ENCODE assay signal across 8 mouse cellular contexts in the genomic region with DNA sequence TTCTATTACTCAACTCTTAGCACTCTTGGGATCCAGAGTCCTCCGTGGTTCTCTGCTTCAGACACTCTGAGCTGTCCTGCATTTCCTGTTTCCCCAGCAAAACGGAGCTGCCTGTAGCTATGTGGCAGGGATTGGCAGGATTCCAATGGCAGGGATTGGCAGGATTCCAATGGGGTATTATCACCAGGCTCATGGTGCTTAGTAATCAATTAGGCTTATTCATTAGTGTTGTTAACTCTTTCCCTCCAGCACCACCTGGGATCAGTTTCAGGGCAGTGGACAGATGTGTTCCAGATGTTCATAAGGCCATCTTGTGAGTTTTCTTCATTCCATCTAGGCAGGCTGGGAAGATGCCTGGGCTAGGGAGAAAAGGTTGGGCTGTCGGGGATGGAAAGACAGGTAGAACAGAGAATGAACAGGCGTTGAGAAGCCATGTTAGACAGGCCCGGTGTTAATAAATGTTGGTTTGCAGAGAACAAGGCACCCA.
DNase-seq lines count a peak whose midpoint lies in the region; ATAC-seq and TF ChIP-seq lines count a peak whose summit lies in the region.

No protein-coding gene starts in this region.

- peak; percentile 52 for DNase-seq in layer of hippocampus, adult 11-12 months (ENCODE audit: low spot score)
- DNase-seq in layer of hippocampus, adult 9-10 months (ENCODE audit: low spot score) = no peak
- DNase-seq in cerebellum, postnatal 25 days = peak; percentile 42 to 63
- DNase-seq in heart, postnatal 0 days (ENCODE audit: low spot score) = no peak
- DNase-seq in layer of hippocampus, postnatal 36 days = peak; percentile 42 to 58
- peak; percentile 73 for DNase-seq in right cerebral cortex, postnatal 4 days
- DNase-seq in urinary bladder, adult 18-20 months (ENCODE audit: low spot score in 2 of 2) = no peak
- no peak for DNase-seq in urinary bladder, postnatal 25 days (ENCODE audit: low spot score)

- peak overlapping the region; percentile 31 for H3K4me2 ChIP-seq in heart, postnatal 0 days (ENCODE audit: low read depth, low read length)

- H3K4me3 ChIP-seq in heart, postnatal 0 days (ENCODE audit: low read depth, low read length) = no peak overlapping the region

- no peak overlapping the region for H3K27ac ChIP-seq in heart, postnatal 0 days (ENCODE audit: low read depth)

- H3K4me1 ChIP-seq in heart, postnatal 0 days (ENCODE audit: control insufficient read depth, insufficient read depth) = peaks cover 10% of the 10 kb centered on the region; the same call in 1 of the 2 replicates

- ATAC-seq in heart, postnatal 0 days (ENCODE audit: insufficient read depth, low read depth) = no peak

- H3K27me3 ChIP-seq in heart, postnatal 0 days (ENCODE audit: control insufficient read depth, insufficient read depth, low read length) = no peaks in the 10 kb centered on the region

- no peaks in the 10 kb centered on the region for H3K9me3 ChIP-seq in heart, postnatal 0 days (replicated peaks; ENCODE audit: control insufficient read depth, low read length)

- 34% methylated on average over 5 of the region's 5 CpGs for WGBS in heart, postnatal 0 days

- H3K36me3 ChIP-seq in heart, postnatal 0 days (replicated peaks; ENCODE audit: control insufficient read depth, insufficient read depth, low read length) = no peaks in the 10 kb centered on the region

- no peak for TF ChIP-seq EP300 in heart, postnatal 0 days (IDR thresholded peaks at IDR 0.05; ENCODE audit: low read depth)

- no peak for TF ChIP-seq CTCF in heart, postnatal 0 days (IDR thresholded peaks at IDR 0.05; ENCODE audit: low read depth)

- no peak overlapping the region for H3K9ac ChIP-seq in heart, postnatal 0 days (replicated peaks; ENCODE audit: low read depth, low read length)

Comparison
In these comparisons a context has a peak if more than half of its experiments do, and no peak if none do; other contexts are left out.
1. DNase-seq: peak in layer of hippocampus, adult 11-12 months (single experiment), cerebellum, postnatal 25 days (2 of 2), layer of hippocampus, postnatal 36 days (2 of 2) and right cerebral cortex, postnatal 4 days (single experiment); none in layer of hippocampus, adult 9-10 months (single experiment), heart, postnatal 0 days (single experiment), urinary bladder, adult 18-20 months (0 of 2) and urinary bladder, postnatal 25 days (single experiment).